Mouse (Mus musculus) CH12.LX (cell line): ENCODE results near the gene Fam129c.

Source experiments
- CTCF ChIP-seq, 2 experiments: IDR thresholded peaks in 1 of 2; conservative IDR thresholded peaks in 1 of 2; 2 replicates each; pipeline ENCODE4 v1.5.1; 2011 to 2012; ENCODE audit warnings: low read depth in 2 of 2, low read length in 2 of 2, improper control_type of control experiment in 1 of 2, inconsistent platforms in 1 of 2, mild to moderate bottlenecking in 1 of 2, moderate library complexity in 1 of 2
- KAT2A ChIP-seq: IDR thresholded peaks from 2 replicates; pipeline ENCODE4 v1.6.1; 2012; ENCODE audit warnings: low read length, improper control_type of control experiment, inconsistent platforms; ENCODE audit not compliant: insufficient replicate concordance
- MYC ChIP-seq: IDR thresholded peaks from 2 replicates; pipeline ENCODE4 v1.6.1; 2011; ENCODE audit warnings: low read depth, mild to moderate bottlenecking, improper control_type of control experiment, low read length
- POLR2A ChIP-seq: IDR thresholded peaks from 2 replicates; pipeline ENCODE4 v1.6.1; 2011; ENCODE audit warnings: low read depth, mild to moderate bottlenecking, improper control_type of control experiment, low read length

- no peak for TF ChIP-seq MYC
- TF ChIP-seq POLR2A, result no peak
- no peak for TF ChIP-seq KAT2A
- no peak for TF ChIP-seq CTCF (conservative IDR thresholded peaks at IDR 0.05 in 1 of 2, IDR thresholded peaks at IDR 0.05 in 1 of 2; ENCODE audit: low read depth in 2 of 2, low read length in 2 of 2)
These were observed 42.8 kb upstream of the Fam129c start for GRCm38 (mm10) chr8:71554644-71555043.
